Mouse (Mus musculus) adipocyte (in vitro differentiated cells): ENCODE results near the gene Vwa8.
A peak's percentile ranks its signal among the peaks of the same experiment; 100 is the strongest.
"Not testable (repeated sequence)": the region's sequence is repeated elsewhere in the genome, so short reads cannot be mapped to it uniquely, and the experiment has no call there.

ENCODE experiments used
- DNase-seq: peaks from one replicate; pipeline ENCODE4 v3.0.0-alpha.2; 2016; ENCODE audit warnings: low spot score

The Vwa8 gene

DNA sequence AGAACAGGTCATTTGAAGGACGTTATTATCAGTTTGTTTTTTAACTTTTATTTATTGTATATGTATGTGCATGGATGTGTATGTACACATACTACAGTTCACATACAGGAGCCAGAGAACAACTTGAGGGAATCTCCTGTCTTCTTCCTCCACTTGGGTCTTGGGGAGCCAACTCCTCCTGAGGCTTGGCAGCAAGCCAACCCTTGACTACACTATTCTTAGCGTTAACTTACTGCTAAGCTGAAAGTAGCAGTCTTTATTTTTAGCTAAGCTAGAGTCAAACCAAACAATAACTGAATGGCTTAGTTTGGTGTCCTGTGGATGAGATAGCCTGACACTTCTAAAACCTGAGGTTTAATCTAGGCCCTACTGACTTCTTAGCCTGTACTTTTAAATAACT lies 135.4 kb downstream of the Vwa8 start:
- peak; percentile 44 for DNase-seq

GRCm38 (mm10) chr14:78987543-78987942 lies 138.7 kb downstream of the Vwa8 start:
- DNase-seq = no peak

DNA sequence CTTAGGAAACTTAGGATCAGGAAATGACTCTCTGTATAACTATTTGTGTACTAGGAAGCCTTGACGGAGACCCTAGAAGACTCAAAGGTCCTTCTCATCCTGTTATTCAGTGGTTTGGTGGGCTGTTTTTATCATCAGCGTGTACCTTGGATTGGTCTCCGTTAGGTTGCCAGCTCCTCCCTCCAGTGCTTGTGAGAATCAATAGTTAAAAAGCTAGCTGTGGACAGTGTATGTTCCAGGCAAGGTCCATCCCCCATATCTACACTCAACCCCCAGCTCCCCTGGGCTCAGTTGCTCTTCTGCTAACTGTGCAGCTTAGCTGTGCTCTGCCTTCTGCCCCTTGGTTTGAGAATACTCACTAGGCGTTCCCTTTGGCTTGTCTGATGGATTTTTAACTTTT lies 143.6 kb downstream of the Vwa8 start:
- no peak for DNase-seq

- DNase-seq = no peak
Observed at GRCm38 (mm10) chr14:78993515-78993914, 144.7 kb downstream of the Vwa8 start.

DNA sequence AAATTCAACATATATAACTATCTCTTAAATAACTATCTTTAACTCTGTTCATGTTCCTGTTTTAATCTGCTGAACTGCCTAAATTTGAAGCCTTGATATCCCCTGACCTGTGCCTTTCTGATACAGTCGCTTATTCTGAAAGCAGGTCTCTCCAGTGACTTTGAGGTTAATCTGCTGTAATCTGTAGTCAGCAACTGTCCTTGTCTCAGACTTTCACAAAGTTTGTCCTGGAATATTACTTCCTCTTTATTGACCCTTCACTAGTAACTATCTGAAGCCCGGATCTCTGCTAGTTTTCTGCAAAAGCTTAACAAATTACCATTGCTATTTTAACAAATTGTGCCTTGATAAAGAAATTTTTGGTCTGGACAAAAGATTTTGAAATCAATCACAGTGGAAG lies 147.5 kb downstream of the Vwa8 start:
- no peak for DNase-seq

DNA sequence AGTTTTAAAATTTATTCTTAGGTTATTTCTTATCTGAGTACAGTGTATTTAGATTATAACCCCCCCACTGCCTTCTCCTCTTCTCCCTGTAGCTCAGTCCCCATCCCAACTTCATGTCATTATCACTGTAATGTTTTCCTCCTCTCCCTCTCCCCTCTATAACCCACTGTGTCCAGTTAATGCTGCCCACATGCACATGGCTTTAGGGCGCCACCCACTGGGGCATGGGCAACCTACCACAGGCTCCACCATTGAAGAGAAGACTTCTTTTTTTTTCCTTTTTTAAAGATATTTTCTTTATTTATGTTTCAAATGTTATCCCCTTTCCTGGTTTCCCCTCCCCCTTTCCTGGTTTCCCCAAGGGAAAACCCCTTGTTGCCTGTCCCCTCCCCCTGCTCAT lies 154.7 kb downstream of the Vwa8 start:
- peak; percentile 7 for DNase-seq

DNA sequence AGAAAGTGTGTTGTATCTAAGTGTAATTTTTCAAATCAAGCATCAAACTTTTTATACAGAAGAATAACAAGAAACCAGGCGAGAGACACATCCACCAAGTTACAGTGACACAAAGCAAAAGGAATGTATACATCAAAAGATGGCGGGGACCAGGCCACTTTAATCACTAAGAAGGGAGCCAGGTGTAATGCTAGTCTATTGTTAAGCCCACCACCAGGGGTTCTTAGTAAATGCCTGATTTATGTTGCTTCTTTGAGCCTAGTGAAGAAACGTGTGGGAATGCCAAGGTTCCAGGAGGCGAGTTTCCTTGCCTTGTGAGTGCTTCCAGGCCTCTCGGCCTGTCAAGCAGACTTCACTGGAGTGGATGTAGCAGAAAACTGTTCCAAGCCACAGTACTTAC lies 168.9 kb downstream of the Vwa8 start:
- DNase-seq = not testable (repeated sequence)

- DNase-seq = no peak
Observed at GRCm38 (mm10) chr14:79018564-79018963, 169.7 kb downstream of the Vwa8 start.

DNA sequence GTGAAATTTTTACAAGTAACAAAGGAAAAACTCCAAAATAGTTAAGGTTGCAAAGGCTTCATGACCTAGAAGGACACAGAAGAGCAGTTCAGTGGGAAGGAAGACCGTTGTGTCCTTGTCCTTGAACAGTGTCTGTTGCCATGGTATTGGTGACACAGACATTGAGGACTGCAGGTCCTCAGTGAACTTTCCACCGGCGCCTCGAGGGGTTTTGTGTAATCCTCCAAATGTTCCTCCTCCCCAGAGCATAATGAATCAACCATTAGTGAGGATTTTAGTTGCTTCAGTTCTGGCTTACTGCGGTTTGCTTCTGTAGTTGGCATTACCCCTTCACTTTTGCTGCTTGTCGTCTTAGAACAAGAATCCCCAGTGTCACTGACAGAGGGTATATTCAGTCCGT lies 172.9 kb downstream of the Vwa8 start:
- DNase-seq = peak; percentile 5

DNA sequence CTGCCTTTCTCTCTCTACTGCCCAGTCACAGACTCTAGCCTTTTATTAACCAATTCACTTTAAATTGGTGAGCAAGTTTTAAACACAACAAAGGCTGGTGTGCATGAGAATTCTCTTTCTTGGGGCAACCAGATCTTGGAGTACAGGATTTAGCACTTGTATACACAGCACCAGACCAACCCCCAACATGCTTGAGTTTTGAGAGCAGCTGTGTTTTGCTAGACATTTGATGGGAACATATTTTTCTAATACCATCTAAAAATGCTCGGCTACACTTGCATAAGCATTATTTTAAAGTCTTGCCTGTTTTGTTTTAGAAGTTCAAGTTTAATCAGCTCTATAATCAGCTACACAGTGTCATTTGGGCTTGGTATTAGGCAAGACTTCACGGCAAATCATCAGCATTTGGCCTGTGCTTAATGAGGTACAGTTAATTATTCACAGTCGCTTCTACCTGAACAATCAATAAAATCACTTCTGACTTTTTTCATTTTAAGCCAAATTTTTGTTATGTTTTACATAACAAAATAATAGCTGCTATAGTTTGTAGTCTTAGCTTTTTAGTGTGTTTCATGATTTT lies 180.2 kb downstream of the Vwa8 start:
- no peak for DNase-seq

DNA sequence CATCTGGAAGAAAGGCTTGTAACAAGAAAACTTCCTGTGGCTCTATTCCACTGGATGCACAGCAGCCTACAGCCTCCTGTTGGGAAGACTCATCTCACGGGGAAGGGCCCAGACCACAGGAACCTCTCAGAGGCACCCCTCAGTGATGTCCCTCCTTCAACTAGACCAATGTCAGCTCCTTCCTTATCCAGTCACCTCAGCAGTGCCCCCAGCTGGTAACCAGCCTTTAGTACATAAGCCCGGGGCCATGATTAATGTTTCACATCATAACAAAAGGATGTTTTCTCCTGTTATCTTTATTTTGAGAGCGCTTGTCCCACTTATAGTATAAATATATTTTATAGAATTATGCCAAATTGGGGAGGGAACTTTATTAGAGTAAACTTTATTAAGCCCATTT lies 181.9 kb downstream of the Vwa8 start:
- DNase-seq = peak; percentile 17

DNA sequence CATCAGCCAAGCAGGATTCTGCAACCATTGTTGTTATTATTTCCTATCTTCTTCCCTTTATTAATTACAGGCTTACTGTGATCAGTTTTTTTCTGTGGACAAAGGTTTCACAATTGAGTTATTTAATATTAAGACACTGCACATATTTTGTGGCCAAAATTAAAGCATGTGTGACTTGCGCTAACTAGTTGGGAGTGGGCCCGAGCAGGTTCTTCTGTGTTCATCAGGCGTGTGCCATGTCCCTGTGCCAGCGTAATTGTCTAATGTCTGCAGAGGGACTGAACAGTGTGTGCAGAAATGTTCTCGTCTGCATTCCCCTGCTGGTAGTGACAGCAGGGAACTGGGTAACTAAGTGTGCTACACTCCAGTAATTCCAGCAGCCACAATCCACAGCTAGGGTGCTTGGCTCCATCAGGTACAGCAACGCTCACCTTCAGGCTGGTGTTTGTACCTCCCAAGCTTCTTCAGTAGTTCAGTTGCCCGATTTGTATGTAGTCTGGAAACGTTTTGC lies 182.4 kb downstream of the Vwa8 start:
- DNase-seq = no peak

DNA sequence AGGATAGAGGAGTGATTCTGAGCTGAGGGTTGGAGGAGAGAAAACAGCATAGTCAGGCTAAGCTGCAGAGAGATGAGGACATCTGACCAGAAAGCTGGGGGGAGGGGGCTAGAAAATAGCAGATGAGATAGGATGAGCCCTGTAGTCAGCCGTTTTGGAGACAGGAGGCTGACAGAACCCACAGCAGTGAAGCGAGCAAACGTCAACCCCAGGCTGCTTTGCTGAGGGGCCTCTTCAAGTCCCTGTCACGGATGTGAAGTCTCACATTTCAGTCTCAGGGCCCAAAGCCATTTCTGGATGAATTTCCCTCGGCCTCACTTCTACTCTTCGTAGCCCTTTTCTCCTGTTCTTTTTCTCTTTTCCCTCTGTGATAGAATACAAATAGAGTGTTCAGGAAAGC lies 184.5 kb downstream of the Vwa8 start:
- DNase-seq = no peak

DNA sequence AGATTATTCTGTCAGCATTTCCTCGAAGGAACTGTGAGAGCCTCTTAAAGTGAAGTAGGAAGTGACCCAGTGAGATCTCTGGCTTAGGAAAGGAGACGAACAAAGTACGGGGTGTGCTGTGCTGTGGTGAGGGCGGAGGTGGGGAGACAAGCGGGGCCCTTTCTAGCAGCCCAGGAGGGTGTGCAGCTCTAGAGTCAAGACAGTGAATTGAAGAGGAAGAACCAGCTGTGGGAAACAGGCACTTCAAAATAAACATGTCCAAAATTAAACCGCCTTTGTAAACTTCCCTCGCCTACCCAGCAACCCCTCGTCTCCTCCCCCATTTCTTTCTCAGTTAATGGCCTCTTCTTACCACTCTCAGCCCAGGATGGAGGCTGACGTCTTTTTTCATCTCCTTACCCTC lies 185.7 kb downstream of the Vwa8 start:
- no peak for DNase-seq

GRCm38 (mm10) chr14:79035575-79035974 lies 186.7 kb downstream of the Vwa8 start:
- no peak for DNase-seq

- no peak for DNase-seq
Observed at GRCm38 (mm10) chr14:79047186-79047585, 198.3 kb downstream of the Vwa8 start.

- DNase-seq = no peak
Observed at GRCm38 (mm10) chr14:79047956-79048355, 199.1 kb downstream of the Vwa8 start.

DNA sequence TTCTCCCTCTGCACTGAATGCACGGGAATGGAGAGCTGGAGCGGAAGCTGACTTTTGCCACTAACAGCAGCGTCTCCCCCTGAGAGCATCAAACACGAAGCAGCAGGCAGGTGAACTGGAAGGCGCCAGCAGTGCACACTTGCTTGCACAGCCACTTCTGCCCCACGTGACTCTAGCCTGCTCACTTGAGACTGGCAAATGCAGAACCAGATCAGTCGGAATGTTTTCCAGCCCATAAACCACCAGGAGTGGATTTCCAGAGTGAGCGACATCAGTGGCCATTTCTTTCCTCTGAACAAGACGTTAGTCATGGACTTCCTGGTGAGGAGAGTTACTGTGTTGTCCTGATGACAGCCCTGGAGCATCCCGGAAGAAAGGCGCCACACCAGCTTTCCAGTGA lies 200.7 kb downstream of the Vwa8 start:
- no peak for DNase-seq

GRCm38 (mm10) chr14:79065636-79066035 lies 216.8 kb downstream of the Vwa8 start:
- DNase-seq = peak; percentile 25

DNA sequence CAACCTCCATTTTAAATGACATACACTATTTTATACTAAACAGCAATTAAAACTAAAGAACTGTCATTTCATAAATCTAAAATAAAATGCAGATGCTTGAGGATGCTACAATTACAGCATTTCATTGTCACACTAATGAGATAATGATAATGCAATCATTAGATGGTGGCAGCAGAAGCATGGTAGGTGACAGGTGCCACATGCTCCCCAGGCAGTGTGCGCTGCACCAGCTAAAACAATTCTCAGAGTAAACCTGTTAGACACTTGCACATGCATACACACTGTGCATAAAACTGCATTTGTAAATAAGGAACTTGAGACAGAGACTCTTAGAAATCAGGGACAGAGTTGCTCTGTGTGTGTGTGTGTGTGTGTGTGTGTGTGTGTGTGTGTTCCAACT lies 220.7 kb downstream of the Vwa8 start:
- no peak for DNase-seq

GRCm38 (mm10) chr14:79074786-79075185 lies 225.9 kb downstream of the Vwa8 start:
- no peak for DNase-seq

- DNase-seq = peak; percentile 69
Observed at GRCm38 (mm10) chr14:79076560-79077300, 227.9 kb downstream of the Vwa8 start.

DNA sequence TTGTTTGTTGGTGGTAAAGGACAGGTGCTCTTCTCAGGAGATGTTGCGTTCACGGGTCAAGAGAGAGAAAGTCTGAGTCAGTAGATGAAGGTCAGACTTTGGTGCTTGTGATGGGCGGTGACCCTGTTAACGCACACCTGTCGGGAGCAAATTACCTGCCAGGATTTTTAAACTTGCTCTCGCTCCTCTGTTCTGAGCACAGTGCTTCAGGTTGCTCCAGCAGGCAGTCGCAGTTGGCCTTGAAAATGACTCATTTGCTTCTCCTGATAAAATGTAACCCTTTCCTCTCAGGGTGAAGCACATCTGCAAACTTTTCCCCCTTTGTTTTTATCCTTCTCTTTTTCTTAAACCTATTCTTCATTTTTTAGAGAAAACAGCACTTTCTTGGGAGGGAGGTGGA lies 234.7 kb downstream of the Vwa8 start:
- no peak for DNase-seq

- DNase-seq = no peak
Observed at GRCm38 (mm10) chr14:79086006-79086405, 237.2 kb downstream of the Vwa8 start.
